Mouse (Mus musculus) gastrocnemius, postnatal 36 days (tissue): ENCODE measurements around the gene Sptb. TPM values are rescaled to one million over a fixed set of nuclear protein-coding genes. Genes with fewer than 3 reads are reported as not detected.

Experiments
- DNase-seq, 2 experiments: peaks; one replicate each; pipeline ENCODE4 v3.0.0; 2022
- intact Hi-C: fragments of 180-260 bp; cut with DNase I; formaldehyde crosslinking; loops from one replicate; pipeline ENCODE4 v1.15.1; 2025
- total RNA-seq, 2 experiments: library from RNA; stranded (reverse); gene quantifications; 2 replicates each; pipeline ENCODE4 v1.2.3; 2021

The Sptb gene
- total RNA-seq, 2 experiments from 2014 or later: 112 to 143 TPM

DNA sequence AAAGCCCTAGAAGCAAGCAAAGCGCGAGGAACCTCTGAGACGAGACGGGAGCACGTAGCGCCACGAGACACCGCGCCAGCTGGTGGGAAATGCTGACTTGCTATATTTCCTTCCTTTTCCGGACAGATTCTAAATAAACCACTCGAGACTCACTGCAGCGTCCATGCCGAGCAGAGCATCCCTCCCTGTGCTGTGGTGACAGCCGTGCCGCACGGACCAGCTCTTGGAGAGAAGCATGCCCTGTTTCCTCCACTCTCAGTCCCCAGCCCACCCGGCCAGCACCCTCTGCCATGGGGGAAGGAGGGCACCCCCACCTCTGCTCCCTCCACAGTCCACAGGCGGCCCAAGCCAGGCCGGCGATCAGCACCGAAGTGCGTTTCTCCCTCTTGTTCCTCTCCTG lies 33.9 kb downstream of the Sptb start:
- no peak for DNase-seq
- intact Hi-C loops: no loop called here

DNA sequence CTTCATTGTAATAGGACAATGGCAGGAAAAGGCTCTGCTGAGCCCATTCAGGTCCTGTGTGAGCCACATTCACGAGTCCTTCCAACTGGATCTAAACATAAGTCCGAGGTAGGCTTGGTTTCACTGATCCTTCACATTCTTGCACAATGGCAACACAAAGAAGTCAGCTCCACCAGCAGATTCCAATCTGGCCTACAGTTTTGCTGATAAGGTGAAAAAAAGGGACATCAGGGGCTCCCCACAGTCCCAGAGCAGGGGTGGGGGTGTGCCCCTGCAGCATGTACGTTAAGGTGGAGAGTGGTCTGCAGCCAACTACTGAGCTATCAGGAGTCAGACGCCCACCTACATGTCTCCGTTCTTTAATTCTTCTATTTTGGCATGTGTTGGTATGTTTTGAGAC lies 35.0 kb downstream of the Sptb start:
- intact Hi-C loops: no loop called here
- DNase-seq: no peak

DNA sequence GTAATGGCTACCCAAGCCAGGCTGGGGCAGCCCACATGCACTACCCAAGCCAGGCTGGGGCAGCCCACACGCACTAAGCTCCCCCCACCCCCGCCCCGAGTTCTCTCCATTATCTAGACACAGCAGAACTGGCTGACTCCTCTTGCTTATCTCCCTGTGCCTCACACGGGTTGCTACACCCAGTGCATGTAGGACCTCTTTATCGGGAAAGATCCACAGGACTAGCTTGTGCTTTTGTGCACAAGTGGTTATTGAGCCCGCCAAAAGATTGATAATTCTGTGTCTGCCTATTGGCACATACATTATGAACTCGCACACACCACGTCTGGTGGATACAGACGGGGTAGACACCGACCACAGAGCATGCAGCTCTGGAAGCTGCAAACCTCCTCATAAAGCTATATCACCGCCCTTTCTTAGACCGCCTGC lies 36.5 kb downstream of the Sptb start:
- intact Hi-C loops: no loop called here
- no peak for DNase-seq

DNA sequence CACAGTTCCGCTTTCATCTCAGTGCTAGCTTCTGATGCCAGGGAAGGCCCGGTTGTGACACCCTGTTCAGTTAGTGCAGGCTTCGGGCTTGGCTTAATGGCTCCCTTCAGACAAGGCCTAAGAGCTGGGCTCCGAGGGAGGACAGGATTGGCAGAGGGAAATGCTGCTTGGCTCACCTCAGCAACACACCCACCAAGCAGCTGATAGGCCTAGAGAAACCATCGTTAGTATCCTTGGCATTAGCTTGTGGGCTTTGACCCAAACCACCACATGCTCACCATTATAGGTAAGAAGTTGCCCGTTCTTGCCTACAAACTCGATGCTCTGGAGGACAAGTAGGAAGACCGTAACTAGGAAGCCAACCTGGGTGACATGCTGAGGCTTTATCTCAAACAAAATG lies 38.3 kb downstream of the Sptb start:
- intact Hi-C loops: no loop called here
- DNase-seq: no peak

DNA sequence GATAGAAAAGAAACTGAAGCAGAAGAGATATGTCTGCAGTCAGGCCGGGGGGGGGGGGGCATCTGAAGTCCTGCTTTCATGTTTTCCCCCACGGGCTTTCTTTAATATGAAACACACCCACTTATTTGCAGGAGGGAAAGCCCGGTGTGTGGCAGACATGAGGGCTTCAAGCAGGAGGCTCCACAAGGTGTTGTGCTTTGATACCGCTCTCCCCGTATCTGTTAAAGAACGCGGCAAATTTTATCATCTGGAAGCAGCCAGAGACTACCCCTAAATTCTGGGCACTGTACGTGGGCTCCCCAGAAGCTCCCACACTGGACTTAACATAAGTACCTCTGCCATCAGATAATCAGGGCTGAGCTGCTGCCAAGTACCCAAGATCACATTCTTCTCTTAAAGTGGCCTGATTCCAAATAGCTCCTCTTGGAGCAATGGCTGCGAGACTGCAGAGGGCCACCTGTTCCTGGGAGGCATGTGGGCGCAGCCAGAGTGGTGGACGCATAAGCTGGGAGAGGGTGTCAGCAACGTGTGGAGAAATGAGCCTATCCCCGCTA lies 39.7 kb downstream of the Sptb start:
- intact Hi-C loops: no loop called here
- no peak for DNase-seq

DNA sequence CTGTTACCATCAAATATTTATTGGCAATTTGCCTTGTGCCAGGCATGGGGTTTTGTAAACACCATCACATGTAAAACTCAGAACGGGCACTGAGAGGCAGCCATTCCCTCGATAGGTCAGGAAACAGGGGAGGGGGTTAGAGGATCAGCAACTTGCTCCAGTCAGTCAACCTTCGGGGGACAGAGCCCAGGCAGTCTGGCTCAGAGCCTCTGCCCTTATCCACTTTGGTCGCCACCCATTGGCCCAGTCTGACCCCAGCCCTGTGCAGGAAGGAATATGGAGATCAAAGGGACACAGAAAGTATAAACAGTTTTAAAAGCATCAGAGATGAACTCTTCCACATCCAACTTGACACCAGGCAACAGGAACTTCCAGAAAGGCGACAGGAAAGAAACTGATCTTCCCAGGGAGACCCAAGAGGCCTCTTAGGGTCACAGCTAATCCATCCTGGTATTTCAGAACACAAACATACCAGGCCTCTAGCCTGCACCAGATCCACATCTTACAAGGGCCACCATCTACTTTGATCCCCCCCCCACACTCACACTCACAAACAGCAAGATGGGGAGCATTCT lies 40.3 kb downstream of the Sptb start:
- intact Hi-C loops: no loop called here
- DNase-seq: no peak

DNA sequence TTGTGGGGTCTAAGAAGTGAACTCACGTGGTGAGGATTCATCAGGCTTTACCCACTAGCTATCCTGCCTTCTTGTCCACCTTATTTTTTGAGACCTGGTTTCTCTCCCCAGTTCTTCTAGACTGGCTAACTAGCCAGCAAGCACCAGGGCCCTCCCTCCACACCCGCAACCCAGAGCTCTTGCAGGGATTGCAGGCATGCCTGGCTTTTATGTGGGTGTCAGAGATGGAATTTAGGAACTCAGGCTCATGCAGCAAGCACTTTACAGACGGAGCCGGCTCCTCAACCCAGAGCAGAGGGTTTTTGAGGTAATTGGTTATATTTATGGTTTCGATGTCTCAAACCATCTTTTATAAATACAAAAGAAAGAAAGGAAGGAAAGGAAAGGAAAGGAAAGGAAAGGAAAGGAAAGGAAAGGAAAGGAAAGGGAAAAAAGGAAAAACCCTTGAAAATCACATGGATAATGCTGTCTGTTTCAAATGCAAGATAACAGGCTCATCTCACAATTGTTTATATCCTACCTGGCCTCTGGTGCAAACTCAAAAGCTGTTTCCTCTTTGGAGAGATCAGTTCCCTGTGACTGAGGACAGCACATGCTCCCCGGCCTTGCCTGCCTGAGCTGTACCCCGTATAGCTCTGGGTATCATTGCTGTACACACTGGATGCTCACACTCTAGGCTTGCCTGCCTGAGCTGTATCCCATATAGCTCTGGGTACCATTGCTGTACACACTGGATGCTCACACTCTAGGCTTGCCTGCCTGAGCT lies 41.5 kb downstream of the Sptb start:
- no peak for DNase-seq
- intact Hi-C loops: no loop called here

DNA sequence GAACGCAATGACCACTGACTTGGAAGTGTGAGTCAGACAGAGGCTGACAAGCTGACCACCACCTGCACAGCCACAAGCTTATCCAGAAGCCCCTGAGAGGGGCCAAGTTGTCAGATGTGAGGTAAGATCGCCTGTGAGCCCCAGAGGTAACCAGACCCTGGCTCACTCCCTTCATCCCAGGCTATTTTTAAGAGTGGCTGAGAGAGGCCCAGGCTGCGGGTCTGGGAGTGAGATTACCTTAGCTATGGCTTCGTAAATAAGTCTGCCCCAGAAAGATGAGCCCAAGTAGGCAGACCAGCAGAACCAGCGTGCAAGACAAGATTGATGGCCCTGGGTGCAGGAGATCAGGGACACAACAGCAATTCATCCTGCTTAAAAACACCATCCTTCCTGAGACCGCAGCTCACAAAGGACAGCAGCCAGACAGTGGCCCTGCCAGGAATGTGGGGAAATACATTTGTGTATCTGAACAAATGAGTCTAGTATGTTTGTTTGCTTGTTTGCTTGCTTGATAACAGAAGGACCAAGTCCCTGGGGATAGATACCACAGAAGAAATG lies 58.5 kb downstream of the Sptb start:
- intact Hi-C loops: no loop called here
- peak in 1 of 2 experiments; percentile 31 for DNase-seq

DNA sequence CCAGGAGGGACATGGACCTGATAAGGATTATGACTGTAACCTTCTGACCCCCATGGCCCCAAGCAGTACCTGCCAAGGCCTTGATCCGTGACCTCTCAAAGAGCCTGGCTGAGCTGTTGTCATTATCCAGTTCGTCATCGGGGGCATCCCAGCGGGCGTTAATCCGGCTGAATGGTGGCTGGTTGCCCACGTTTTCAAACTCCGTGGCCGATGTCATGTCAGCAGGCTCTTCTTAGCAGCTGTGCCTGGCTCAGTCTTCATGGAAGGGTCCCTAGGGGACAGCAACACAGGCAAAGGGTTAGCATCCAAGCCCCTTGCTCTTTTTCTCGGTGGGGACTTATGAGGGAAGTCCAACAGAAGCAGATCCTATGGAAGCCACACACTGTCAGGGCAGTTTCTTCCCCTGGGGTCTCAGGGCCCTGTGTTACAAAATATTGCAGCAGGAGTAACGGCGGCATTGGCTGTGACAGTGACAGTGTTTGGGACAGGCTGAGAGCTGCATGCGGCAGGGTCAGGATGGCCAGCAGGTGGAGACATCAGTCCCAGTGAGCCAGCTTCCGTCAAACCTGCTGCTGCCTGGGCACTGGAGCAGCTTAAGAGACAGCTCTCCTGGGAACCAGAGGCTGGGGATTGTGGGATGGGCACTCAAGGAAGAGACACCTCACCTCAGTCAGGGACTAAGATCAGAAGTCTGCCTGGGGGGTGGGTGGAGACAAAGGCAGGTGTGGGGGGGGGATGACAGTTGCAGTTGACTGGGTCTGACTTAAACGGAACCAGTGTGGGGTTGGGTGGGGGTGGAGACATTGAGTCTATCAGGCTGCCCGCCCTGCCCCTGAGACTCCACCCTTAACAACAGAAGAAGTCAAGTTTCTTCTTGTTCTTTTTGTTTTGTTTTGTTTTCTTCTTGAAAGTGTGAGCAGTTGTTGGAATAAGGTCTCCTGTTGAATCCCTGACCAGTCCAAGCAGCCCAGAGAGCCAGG lies 60.3 kb downstream of the Sptb start:
- peak; percentile 50 to 58 for DNase-seq
- intact Hi-C loops: loop anchor here (1.0 kb wide), 1 partner anchor 59 kb away; no protein-coding TSS in a partner anchor

DNA sequence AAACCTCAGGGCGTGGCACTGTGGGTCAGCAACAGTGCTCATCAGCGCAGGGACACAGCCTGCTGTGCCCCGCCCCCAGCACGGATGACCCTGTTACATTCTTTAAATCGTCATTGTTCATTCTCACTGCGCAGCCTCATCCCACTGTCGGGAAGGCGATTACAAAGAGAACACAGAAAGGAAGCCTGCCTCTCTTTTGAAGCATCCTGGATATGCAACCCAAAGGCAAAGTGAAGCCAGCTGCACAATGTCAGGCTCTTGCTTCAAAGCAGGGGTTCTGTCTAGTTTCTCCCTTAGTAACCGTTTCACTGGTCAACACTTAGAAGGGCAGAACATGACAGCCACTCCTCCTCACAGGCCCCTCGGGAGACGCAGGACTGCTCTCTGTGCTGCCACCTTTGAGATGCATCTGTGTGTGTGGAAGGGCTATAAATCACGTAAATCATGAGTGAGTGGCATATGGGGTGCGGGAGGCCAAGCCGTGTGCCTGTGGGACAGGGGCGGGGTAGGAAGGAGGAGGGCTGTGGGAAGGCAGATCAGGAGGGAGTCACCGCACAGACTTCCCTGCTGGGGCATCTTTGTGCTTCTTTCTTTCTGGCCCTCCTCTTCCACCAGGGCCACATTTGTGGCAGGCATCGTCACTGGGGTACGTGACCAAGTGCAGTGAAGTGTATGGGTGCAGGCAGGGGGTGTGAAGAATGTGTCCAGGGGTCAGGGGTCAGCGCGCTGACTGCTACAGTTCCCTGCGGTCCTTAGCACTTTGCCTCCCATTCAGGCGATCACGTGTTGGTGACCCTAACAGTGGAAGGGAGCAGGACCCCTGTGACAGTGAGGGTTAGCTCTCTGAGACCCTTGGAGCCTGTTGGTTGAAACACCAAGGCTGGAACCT lies 64.9 kb downstream of the Sptb start:
- intact Hi-C loops: no loop called here
- DNase-seq: no peak

DNA sequence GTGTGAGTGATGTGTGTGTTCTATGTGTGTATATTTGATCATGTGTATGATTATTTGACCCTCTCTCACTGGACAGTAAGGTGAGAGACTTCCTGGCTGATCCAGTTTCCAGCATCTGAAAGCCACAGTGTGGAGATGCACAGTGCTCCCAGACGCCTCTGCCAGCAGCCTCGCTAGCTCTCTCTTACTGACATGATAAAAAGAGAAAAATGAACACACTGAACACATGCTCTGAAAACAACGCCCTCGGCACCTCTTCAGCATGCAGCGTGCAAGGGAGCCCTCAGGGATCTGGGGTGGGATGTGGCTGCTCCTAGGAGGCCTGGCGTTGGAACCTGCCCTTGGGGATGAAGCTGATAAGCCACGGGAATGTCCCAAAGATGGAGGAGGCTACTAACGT lies 66.7 kb downstream of the Sptb start:
- intact Hi-C loops: no loop called here
- DNase-seq: no peak

DNA sequence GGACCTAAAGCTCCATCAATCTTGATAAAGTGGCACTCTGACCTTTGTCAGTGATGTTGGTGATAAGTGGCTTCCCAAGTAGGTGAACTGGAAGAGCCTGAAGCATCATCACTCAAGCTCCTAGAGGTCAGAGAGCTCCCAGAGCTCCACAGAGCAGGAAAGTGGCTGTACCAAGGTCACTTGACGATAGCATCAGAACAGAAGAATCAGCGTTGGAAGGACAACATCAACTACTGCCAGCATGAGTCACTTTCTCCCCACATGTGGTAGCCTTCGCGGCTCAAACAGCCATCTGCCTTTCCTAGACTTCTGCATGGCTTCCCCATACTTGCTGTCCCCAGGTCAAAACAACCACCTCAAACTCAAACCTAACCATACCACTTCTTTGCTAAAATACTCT lies 67.7 kb downstream of the Sptb start:
- intact Hi-C loops: no loop called here
- no peak for DNase-seq

DNA sequence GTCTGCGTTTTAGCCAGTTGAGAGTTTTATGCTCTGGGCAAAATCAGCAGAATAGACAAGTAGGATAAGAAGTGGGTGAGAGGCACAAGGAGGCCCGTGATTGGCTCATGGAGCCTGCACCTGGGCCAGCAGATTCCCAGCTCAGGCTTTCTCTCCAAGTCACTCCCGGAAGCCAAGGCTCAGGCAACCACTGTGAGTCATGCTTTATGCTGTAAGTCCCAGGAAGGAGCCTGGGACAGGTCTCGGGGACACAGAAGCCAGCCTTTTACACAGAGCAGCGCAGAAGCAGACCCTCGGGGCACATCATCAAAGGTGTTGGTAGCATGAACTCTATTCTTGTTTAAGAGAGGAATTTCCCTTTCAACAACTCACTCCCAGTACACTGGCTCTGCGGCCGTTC lies 69.7 kb downstream of the Sptb start:
- DNase-seq: no peak
- intact Hi-C loops: no loop called here

DNA sequence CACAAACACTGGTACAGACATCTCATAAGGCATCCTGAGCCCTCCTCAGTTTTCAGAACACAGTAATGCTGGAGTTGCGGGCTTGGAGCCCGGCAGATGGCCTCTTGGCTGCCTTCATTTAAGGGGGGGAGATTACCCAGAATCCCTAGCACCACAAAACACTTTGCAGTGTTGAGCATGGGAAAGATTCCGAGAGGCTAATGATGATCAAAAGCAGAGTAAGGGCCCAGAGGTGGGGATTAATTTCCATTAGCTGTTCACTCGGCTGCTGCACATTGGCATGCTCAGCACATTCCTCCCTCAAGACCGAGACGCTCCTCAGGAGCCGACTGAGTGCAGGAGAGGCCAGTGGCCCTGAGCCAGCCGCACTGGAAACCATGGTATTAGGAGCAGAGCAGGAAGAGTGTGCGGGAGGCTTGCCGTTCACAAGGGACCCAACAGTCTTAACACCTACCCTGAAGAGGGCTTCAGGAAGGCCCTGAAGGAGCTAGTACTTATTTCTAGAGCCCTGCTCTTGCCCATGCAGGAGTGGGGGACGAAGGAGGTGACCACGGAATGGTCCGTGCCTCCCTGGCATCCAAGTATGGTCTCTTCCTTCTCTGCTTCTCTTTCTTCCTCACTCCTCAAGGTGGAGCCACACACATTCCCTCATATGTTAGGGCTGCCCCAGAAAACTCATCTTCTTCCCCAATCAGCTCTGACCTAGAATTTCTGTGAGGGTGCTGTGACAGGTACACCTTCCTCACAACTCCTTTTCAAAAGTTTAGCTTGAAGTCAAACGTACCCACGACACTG lies 75.3 kb downstream of the Sptb start:
- intact Hi-C loops: no loop called here
- peak in 1 of 2 experiments; percentile 42 for DNase-seq

DNA sequence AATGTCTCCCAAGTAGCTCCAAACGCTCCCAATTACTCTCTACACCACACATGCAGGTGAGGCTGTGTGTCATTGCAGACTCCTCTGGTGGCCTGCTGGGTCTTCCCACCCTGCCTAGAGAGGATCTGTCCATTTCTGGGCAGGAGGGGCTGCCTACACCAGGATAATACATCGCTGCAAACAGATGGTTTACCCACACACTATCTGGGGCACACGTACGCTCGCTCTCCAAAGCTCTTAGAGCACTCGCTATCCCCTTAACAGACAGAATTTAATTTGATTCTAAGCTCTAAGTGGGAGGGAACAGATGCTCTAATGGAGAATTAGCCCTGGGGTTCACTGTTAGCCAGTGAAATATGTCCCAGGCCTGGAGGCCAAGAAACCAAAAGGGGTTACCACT lies 87.0 kb downstream of the Sptb start:
- DNase-seq: no peak
- intact Hi-C loops: no loop called here

DNA sequence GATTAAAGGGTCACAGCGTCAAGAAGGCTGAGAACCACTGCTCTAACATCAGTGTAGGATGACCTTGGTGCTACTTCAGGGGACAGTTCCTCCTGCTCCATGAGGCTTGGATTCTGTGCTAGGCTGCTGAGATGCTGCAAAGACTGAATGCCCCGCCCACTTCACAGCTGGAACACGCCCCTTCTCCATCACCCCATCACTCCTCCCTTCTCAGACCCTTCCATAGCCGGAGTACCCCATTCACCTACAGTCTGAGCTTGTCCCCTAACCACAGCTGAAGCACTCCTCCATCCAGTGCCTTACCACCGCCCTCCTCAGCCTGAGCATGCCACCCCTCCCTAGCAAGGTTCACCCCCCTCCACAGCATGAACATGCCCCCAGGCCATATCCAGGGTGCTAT lies 90.5 kb downstream of the Sptb start:
- DNase-seq: no peak
- intact Hi-C loops: no loop called here

DNA sequence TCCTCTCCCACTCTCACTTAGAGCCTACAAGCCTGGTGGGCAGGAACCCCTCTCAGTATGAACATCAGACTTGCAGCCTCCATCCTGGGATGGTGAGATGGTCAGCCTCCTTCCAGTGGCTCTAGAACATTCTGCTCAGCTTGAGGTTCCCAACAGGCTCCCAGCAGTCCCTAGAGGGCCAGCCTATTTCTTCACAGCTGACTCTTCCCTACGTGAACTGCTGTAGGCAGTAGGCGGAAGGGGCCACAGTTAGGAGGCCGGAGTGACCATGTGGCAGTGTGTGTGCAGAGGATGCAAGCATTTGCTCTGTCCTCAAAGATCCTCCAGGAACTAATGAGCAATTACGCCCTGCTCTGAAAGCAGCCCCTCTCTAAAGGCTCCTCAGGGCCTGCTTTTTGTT lies 92.2 kb downstream of the Sptb start:
- intact Hi-C loops: no loop called here
- DNase-seq: no peak

DNA sequence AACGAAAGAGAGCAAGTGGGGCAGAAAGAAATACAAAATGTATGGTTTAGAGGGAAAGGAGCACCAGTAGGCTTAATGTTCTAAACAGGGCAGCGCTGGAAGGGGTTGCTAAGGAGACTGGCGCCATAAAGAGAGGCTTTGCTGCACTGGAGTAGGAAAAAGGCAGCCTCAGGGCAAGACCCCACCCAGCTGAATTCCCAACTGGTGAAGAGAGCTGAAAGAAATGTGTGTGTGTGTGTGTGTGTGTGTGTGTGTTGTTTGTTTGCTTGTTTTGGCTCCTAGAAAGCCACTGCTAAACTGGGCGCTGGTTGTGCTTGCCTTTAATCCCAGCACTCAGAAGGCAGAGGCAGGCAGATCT lies 94.8 kb downstream of the Sptb start:
- intact Hi-C loops: no loop called here
- no peak for DNase-seq
